Mouse (Mus musculus): ENCODE measurements around the gene Zfp2.
A peak's percentile ranks its signal among the peaks of the same experiment; 100 is the strongest.

Gene Zfp2

GRCm38 (mm10) chr11:50850989-50851601 is 64.9 kb downstream of the Zfp2 start:
- peak; percentile 51 for DNase-seq

GRCm38 (mm10) chr11:50850177-50850735 is 65.7 kb downstream of the Zfp2 start, which contains the start of gene Grm6:
Grm6 (plus strand) TSS chr11:50850685.
- DNase-seq, result no peak

GRCm38 (mm10) chr11:50849310-50849709 is 66.7 kb downstream of the Zfp2 start:
- no peak for DNase-seq
